In the genomic region with DNA sequence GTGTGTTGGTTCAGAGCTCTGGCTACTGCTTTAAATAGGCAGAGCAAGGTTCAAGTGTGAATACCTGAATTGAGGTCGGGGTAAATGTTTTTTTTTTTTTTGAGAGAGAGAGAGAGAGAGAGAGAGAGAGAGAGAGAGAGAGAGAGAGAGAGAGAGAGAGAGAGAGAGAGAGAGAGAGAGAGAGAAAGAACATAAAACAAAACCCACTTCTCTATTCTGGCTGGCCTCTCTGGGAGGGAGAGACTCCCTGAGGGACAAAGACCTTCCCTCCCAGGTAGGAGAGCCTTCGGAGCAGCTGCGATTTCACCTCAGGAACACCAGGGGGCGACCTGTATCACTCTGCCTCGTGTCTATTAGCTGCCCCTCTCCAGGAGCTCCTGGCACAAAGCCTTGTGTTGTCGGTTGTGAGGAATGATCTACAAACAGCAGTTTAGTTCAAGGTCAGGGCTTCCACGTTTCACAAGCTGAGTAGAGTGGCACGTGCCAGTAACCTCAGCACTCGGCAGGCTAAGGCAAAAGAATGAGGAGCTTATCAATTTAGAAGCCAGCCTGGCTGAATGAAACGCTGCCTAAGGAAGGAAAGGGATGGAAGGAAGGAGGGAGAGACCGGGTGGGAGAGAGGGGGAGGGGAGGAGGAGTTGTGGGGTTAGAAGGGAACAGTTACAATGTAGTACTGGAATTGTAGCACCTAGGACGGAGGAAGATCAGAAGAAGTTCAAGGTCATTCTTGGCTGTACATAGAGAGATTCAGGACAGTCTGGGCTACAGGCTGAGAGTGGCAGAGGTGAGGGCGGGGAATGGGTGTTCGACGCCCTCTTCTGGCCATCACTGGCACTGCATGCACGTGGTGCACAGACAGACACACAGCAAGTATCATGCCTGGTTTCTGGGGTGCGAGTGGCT, we compare ENCODE assay signal across 8 mouse cellular contexts. TPM values are rescaled to one million over a fixed set of nuclear protein-coding genes. Genes with fewer than 3 reads are reported as not detected.
DNase-seq lines count a peak whose midpoint lies in the region; ATAC-seq lines count a peak whose summit lies in the region.

No protein-coding gene starts in this region.

- 11% methylated on average over 17 of the region's 17 CpGs for WGBS in hindbrain, embryonic 16.5 days

- H3K4me2 ChIP-seq in hindbrain, embryonic 16.5 days (ENCODE audit: low read length): peak overlapping the region; percentile 48

- H3K4me3 ChIP-seq in hindbrain, embryonic 16.5 days (ENCODE audit: low read length): peak overlapping the region; percentile 26

- peak overlapping the region; percentile 38; the same call in 1 of the 2 replicates for H3K9ac ChIP-seq in hindbrain, embryonic 16.5 days (ENCODE audit: low read depth, low read length)

- H3K36me3 ChIP-seq in hindbrain, embryonic 16.5 days (ENCODE audit: control insufficient read depth, insufficient read depth, low read length): no peaks in the 10 kb centered on the region

- no peaks in the 10 kb centered on the region for H3K27me3 ChIP-seq in hindbrain, embryonic 16.5 days (replicated peaks; ENCODE audit: control insufficient read depth, insufficient read depth, low read length)

- peak; percentile 67 for ATAC-seq in hindbrain, embryonic 16.5 days
- ATAC-seq in megakaryocyte, adult 5-6 weeks (ENCODE audit: poor library complexity, severe bottlenecking): peak; percentile 83

- H3K4me1 ChIP-seq in hindbrain, embryonic 16.5 days (ENCODE audit: control insufficient read depth, insufficient read depth, low read depth, low read length): peaks cover 3% of the 10 kb centered on the region; the same call in 1 of the 2 replicates

- H3K9me3 ChIP-seq in hindbrain, embryonic 16.5 days (ENCODE audit: control insufficient read depth, low read length): no peaks in the 10 kb centered on the region

- H3K27ac ChIP-seq in hindbrain, embryonic 16.5 days (ENCODE audit: low read depth, low read length): peak overlapping the region; percentile 65

- DNase-seq in ZHBTc4 (ENCODE audit: low read depth, low spot score): peak; percentile 93
- peak; percentile 73 to 81 for DNase-seq in cerebellum, postnatal 25 days
- peak; percentile 60 to 72 for DNase-seq in frontal cortex, postnatal 36 days (ENCODE audit: low spot score in 2 of 2)
- peak; percentile 57 to 72 for DNase-seq in left cerebral cortex, adult 18-20 months (ENCODE audit: low spot score in 2 of 2)
- DNase-seq in right cerebral cortex, adult 18-20 months: peak; percentile 69
- peak; percentile 70 to 71 for DNase-seq in urinary bladder, postnatal 4 days (ENCODE audit: low spot score in 2 of 2)

RNA-seq across cellular contexts. Expression of gene Nrsn2, which starts 12.9 kb away (rescaled TPM):
- polyA plus RNA-seq in hindbrain, embryonic 16.5 days (2015; fragmentation: Nextera tagmentation; extraction: Ambion mirVana): 72.0 and 74.0 TPM in 2 replicates
- total RNA-seq in left cerebral cortex, adult 18-20 months (2021): 100 to 1,000 TPM in 1 of 2 experiments, 10 to 100 TPM in 1; 96.7 to 104 TPM
- total RNA-seq in megakaryocyte, adult 5-6 weeks (2015): not detected in 2 replicates
- not detected in 2 replicates for total RNA-seq in megakaryocyte, adult 5-6 weeks (2017)

RNA-seq across cellular contexts. Expression of gene Trib3, which starts 19.7 kb away (rescaled TPM):
- polyA plus RNA-seq in hindbrain, embryonic 16.5 days (2015; fragmentation: Nextera tagmentation; extraction: Ambion mirVana): 2.1 and 2.2 TPM in 2 replicates
- under 1 TPM; 0.59 to 0.70 TPM for total RNA-seq in left cerebral cortex, adult 18-20 months (2021)
- 0.16 and 1.3 TPM in 2 replicates for total RNA-seq in megakaryocyte, adult 5-6 weeks (2015)
- total RNA-seq in megakaryocyte, adult 5-6 weeks (2017): 1.1 TPM in 1 of 2 replicates, not detected in the other

RNA-seq across cellular contexts. Expression of gene Rbck1, which starts 31.0 kb away (rescaled TPM):
- 92.1 and 100 TPM in 2 replicates for polyA plus RNA-seq in hindbrain, embryonic 16.5 days (2015; fragmentation: Nextera tagmentation; extraction: Ambion mirVana)
- 100 to 1,000 TPM; 106 to 107 TPM for total RNA-seq in left cerebral cortex, adult 18-20 months (2021)
- 45.4 and 46.2 TPM in 2 replicates for total RNA-seq in megakaryocyte, adult 5-6 weeks (2015)
- 54.8 and 55.5 TPM in 2 replicates for total RNA-seq in megakaryocyte, adult 5-6 weeks (2017)

RNA-seq across cellular contexts. Expression of gene Sox12, which starts 34.4 kb away (rescaled TPM):
- 10.5 and 11.8 TPM in 2 replicates for polyA plus RNA-seq in hindbrain, embryonic 16.5 days (2015; fragmentation: Nextera tagmentation; extraction: Ambion mirVana)
- total RNA-seq in left cerebral cortex, adult 18-20 months (2021): 10 to 100 TPM; 11.8 to 15.9 TPM
- total RNA-seq in megakaryocyte, adult 5-6 weeks (2015): 0.27 and 0.60 TPM in 2 replicates
- total RNA-seq in megakaryocyte, adult 5-6 weeks (2017): 0.12 and 0.15 TPM in 2 replicates

RNA-seq across cellular contexts. Expression of gene Zcchc3, which starts 51.3 kb away (rescaled TPM):
- polyA plus RNA-seq in hindbrain, embryonic 16.5 days (2015; fragmentation: Nextera tagmentation; extraction: Ambion mirVana): 12.5 and 13.8 TPM in 2 replicates
- 1 to 10 TPM; 9.4 TPM for total RNA-seq in left cerebral cortex, adult 18-20 months (2021)
- total RNA-seq in megakaryocyte, adult 5-6 weeks (2015): 0.98 and 1.9 TPM in 2 replicates
- total RNA-seq in megakaryocyte, adult 5-6 weeks (2017): 2.1 and 2.6 TPM in 2 replicates

Comparison
In these comparisons a context has a peak if more than half of its experiments do, and no peak if none do; other contexts are left out.
1. Peak in every context shown above with its lines: DNase-seq, ATAC-seq, H3K4me3 ChIP-seq and H3K27ac ChIP-seq.
2. RNA of gene Nrsn2, which starts 12.9 kb away (total RNA-seq): 96.7 to 104 TPM in left cerebral cortex, adult 18-20 months; not detected in megakaryocyte, adult 5-6 weeks; every median in the first group is over 10 times any median in the second.